Mouse (Mus musculus) MEL (cell line): Measurements from ENCODE around the gene Aldh4a1. TPM values are rescaled to one million over a fixed set of nuclear protein-coding genes. Genes with fewer than 3 reads are reported as not detected.

Source experiments
- DNase-seq: peaks from one replicate; pipeline ENCODE4 v3.0.0; 2011; ENCODE audit warnings: low read depth, low spot score
- H3K27ac ChIP-seq: 2 replicates; pipeline ENCODE4 v1.5.1; 2012; ENCODE audit warnings: low read depth, mild to moderate bottlenecking, control low read depth, low read length, moderate library complexity; ENCODE audit not compliant: control insufficient read depth
- H3K27me3 ChIP-seq, 2 experiments: fragments of 150-350 bp in 1 of 2; sonication (generic) in 1 of 2; 2 replicates each; pipeline ENCODE4 v1.6.1; 2012; ENCODE audit warnings: low read length in 2 of 2, mild to moderate bottlenecking in 2 of 2, improper control_type of control experiment in 1 of 2, moderate library complexity in 1 of 2; ENCODE audit not compliant: insufficient read depth in 2 of 2, control insufficient read depth in 1 of 2
- H3K36me3 ChIP-seq, 2 experiments: 2 replicates each; pipeline ENCODE4 v1.6.1; 2012 to 2014; ENCODE audit warnings: low read length in 2 of 2, improper control_type of control experiment in 1 of 2, inconsistent platforms in 1 of 2, mild to moderate bottlenecking in 1 of 2; ENCODE audit not compliant: insufficient read depth in 2 of 2, control insufficient read depth in 1 of 2
- H3K4me1 ChIP-seq, 2 experiments: fragments of 150-350 bp in 1 of 2; sonication (generic) in 1 of 2; 2 replicates each; pipeline ENCODE4 v1.6.1; 2012; ENCODE audit warnings: low read length in 2 of 2, improper control_type of control experiment in 1 of 2, mild to moderate bottlenecking in 1 of 2; ENCODE audit not compliant: insufficient read depth in 2 of 2, control insufficient read depth in 1 of 2
- H3K4me3 ChIP-seq, 2 experiments: fragments of 150-350 bp in 1 of 2; sonication (generic) in 1 of 2; 2 replicates each; pipeline ENCODE4 v1.5.1; 2012; ENCODE audit warnings: low read depth in 2 of 2, low read length in 2 of 2, mild to moderate bottlenecking in 2 of 2, moderate library complexity in 2 of 2, control low read depth in 1 of 2, improper control_type of control experiment in 1 of 2; ENCODE audit not compliant: control insufficient read depth in 1 of 2, insufficient read depth in 1 of 2
- H3K79me2 ChIP-seq: 2 replicates; pipeline ENCODE4 v1.6.1; 2012; ENCODE audit warnings: mild to moderate bottlenecking, low read length, moderate library complexity; ENCODE audit not compliant: control insufficient read depth, poor library complexity, insufficient read depth
- H3K9ac ChIP-seq: 2 replicates; pipeline ENCODE4 v1.6.1; 2012; ENCODE audit warnings: low read depth, mild to moderate bottlenecking, control low read depth, low read length, moderate library complexity; ENCODE audit not compliant: control insufficient read depth, poor library complexity, severe bottlenecking
- H3K9me3 ChIP-seq: fragments of 150-350 bp; sonication (generic); replicated peaks from 2 replicates; pipeline ENCODE4 v1.6.1; 2012; ENCODE audit warnings: mild to moderate bottlenecking, low read length, improper control_type of control experiment, moderate library complexity; ENCODE audit not compliant: insufficient read depth
- ELF1 ChIP-seq: IDR thresholded peaks from 2 replicates; pipeline ENCODE4 v1.6.1; 2014; ENCODE audit warnings: low read depth, mild to moderate bottlenecking, inconsistent platforms, low read length, improper control_type of control experiment, moderate library complexity
- GABPA ChIP-seq: IDR thresholded peaks from 2 replicates; pipeline ENCODE4 v1.6.1; 2012; ENCODE audit warnings: low read depth, mild to moderate bottlenecking, inconsistent platforms, low read length, improper control_type of control experiment, moderate library complexity
- KAT2A ChIP-seq: conservative IDR thresholded peaks from 2 replicates; pipeline ENCODE4 v1.6.1; 2012; ENCODE audit warnings: low read depth, low read length, improper control_type of control experiment, inconsistent platforms
- MAFK ChIP-seq: IDR thresholded peaks from 2 replicates; pipeline ENCODE4 v1.6.1; 2011; ENCODE audit warnings: low read depth, mild to moderate bottlenecking, low read length, improper control_type of control experiment, borderline replicate concordance
- MAZ ChIP-seq: IDR thresholded peaks from 2 replicates; pipeline ENCODE4 v1.6.1; 2012; ENCODE audit warnings: low read depth, mild to moderate bottlenecking, inconsistent platforms, low read length, improper control_type of control experiment
- NELFE ChIP-seq: IDR thresholded peaks from 2 replicates; pipeline ENCODE4 v1.6.1; 2011; ENCODE audit warnings: low read depth, low read length, improper control_type of control experiment
- POLR2A ChIP-seq, 2 experiments: IDR thresholded peaks; 2 replicates each; pipeline ENCODE4 v1.6.1; 2011 to 2012; ENCODE audit warnings: low read length in 2 of 2, mild to moderate bottlenecking in 2 of 2, control low read depth in 1 of 2, improper control_type of control experiment in 1 of 2, low read depth in 1 of 2, moderate library complexity in 1 of 2; ENCODE audit not compliant: control insufficient read depth in 1 of 2, insufficient read depth in 1 of 2, poor library complexity in 1 of 2
- POLR2AphosphoS2 ChIP-seq: IDR thresholded peaks from 2 replicates; pipeline ENCODE4 v1.6.1; 2011; ENCODE audit warnings: low read length, improper control_type of control experiment
- POLR2AphosphoS5 ChIP-seq: IDR thresholded peaks from 2 replicates; pipeline ENCODE4 v1.6.1; 2012; ENCODE audit warnings: low read depth, borderline replicate concordance, mild to moderate bottlenecking, inconsistent platforms, low read length, moderate library complexity, mixed read lengths
- RAD21 ChIP-seq: IDR thresholded peaks from 2 replicates; pipeline ENCODE4 v1.6.1; 2011; ENCODE audit warnings: mild to moderate bottlenecking, low read depth, low read length, improper control_type of control experiment
- TAL1 ChIP-seq: IDR thresholded peaks from 2 replicates; pipeline ENCODE4 v1.6.1; 2012; ENCODE audit warnings: mild to moderate bottlenecking, inconsistent platforms, low read length, moderate library complexity, mixed read lengths
- TCF12 ChIP-seq: IDR thresholded peaks from 2 replicates; pipeline ENCODE4 v1.6.1; 2014; ENCODE audit warnings: low read depth, mild to moderate bottlenecking, inconsistent platforms, low read length, improper control_type of control experiment, moderate library complexity
- UBTF ChIP-seq: IDR thresholded peaks from 2 replicates; pipeline ENCODE4 v1.6.1; 2012; ENCODE audit warnings: low read depth, mild to moderate bottlenecking, inconsistent platforms, low read length, improper control_type of control experiment, moderate library complexity, borderline replicate concordance; ENCODE audit not compliant: insufficient read depth
- ZNF384 ChIP-seq: IDR thresholded peaks from 2 replicates; pipeline ENCODE4 v1.6.1; 2012; ENCODE audit warnings: low read depth, mild to moderate bottlenecking, inconsistent platforms, low read length, improper control_type of control experiment
- polyA plus RNA-seq, 2 experiments: library from polyadenylated mRNA; stranded (reverse) in 1 of 2; unstranded in 1 of 2; fragments of >175 nt in 1 of 2; fragments of >200 nt in 1 of 2; gene quantifications; 2 replicates each; pipeline versions ENCODE4 v1.2.1 to v1.2.4; 2012; ENCODE audit warnings: low replicate concordance in 2 of 2, low read depth in 1 of 2; ENCODE audit not compliant: insufficient read length in 2 of 2, insufficient read depth in 1 of 2, missing spikeins in 1 of 2
- total RNA-seq: library from RNA; depleted of rRNA; stranded (reverse); fragments of 300-350 nt; gene quantifications from 2 replicates; pipeline ENCODE4 v1.2.3, GENCODE M21; 2012

Aldh4a1 gene
- total and polyA plus RNA-seq, 3 experiments = 11.7 to 12.3 TPM; not detected in 1

DNA sequence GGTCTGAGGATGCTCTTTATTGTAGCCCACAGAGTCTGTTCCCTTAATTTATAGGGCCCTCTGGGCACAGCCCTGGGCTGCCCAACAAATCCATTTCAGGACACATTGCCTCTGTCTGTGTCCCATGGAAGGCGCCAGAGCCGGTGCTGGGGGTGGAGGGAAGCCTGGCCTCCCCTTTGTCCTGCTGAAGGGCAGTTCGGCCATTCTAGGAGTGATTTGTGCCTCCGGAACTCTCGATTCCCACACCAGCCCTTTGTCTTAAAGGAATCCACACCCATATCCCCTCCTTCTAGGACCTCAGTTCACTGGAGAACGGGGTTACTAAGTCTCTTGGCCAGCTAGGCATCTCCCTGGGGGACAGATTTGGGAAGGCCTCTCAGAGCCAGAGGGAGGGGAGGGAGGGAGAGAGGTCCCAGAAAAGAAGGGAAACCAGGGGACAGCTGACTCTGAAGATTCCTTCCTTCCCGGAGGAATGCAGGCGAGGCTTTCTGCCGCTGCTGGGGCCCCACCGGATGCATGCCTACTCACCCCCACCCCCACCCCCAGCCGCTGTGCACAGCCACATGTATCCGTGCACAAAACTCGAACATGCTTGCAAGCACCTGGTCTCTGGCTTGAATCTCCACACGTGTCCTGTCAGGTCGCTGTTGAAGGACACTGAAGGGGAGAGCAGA lies 41.9 kb upstream of the Aldh4a1 start:
- Histone ChIP-seq H3K4me3 (no peak overlapping the region), H3K9ac (no peak overlapping the region), H3K27ac (no peak overlapping the region)
- DNase-seq = no peak
- TF ChIP-seq KAT2A (no peak), TCF12 (no peak), UBTF (no peak), MAZ (no peak), POLR2A (IDR thresholded peaks at IDR 0.05; ENCODE audit: control insufficient read depth in 1 of 2, insufficient read depth in 1 of 2, low read depth in 1 of 2, low read length in 2 of 2, poor library complexity in 1 of 2) (no peak), TAL1 (no peak), GABPA (no peak)
- TF ChIP-seq, all 39 proteins: peak for 0
- Histone ChIP-seq H3K27me3 (no peaks in the 10 kb centered on the region), H3K36me3 (no peaks in the 10 kb centered on the region), H3K4me1 (no peaks in the 10 kb centered on the region), H3K9me3 (no peaks in the 10 kb centered on the region), H3K79me2 (no peaks in the 10 kb centered on the region)

DNA sequence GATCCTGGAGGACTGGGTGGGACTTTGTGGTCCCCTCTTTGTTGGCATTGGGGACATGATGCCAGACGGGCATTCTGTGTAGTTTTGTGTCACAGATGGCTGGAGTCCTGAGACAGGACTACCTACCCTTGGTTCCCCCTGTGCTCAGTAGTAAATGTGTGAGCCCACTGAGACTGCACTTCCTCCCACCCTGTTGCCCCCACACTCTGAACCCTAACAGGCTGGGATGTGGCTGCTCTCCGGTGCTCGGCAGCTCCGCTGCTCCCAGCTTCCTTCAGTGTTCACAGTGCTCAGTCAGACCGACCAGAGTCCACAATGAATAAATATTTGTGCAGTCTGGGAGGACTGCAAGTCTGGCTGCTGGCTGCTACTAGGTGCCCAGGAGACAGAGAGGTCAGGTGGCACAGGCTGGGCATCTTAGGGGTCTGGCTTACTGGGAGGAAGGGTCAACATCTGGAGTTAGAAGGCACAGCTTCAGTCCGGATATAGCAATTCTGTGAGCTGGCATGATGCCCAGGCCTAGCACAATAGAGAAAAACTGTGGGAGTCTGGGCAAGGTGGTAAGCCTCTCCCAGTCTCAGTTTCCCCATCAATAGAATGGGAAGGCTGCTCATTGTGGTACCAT lies 41.1 kb upstream of the Aldh4a1 start:
- H3K79me2 ChIP-seq = no peaks in the 10 kb centered on the region
- no peaks in the 10 kb centered on the region for H3K4me1 ChIP-seq
- no peak overlapping the region for H3K27ac ChIP-seq
- H3K27me3 ChIP-seq = no peaks in the 10 kb centered on the region
- H3K4me3 ChIP-seq = no peak overlapping the region
- H3K9ac ChIP-seq = no peak overlapping the region
- H3K36me3 ChIP-seq = no peaks in the 10 kb centered on the region
- no peaks in the 10 kb centered on the region for H3K9me3 ChIP-seq
- TF ChIP-seq ELF1 (no peak), RAD21 (no peak), TCF12 (no peak)
- no peak for DNase-seq

DNA sequence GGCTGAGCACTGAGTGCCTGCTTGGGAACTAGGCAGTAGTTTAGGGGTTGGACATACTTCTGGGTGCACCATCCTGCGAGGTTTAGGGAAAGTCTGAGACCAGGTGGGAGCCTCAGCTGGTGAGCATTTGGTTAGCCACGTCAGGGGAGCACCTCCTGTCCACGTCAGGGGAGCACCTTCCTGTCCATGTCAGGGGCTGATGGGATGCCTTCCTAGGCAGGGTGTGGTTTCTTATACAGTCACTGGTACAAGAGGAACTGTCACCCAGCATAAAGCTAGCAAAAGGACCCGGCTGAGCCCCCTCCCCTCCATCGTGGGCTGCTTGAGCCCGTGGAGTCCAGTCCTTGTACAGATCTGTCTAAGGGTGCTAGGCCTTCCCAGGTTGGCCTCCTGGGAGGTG lies 40.3 kb upstream of the Aldh4a1 start:
- Histone ChIP-seq H3K9me3 (no peaks in the 10 kb centered on the region), H3K4me1 (no peaks in the 10 kb centered on the region), H3K27me3 (no peaks in the 10 kb centered on the region), H3K4me3 (no peak overlapping the region), H3K9ac (no peak overlapping the region), H3K36me3 (no peaks in the 10 kb centered on the region), H3K79me2 (no peaks in the 10 kb centered on the region), H3K27ac (no peak overlapping the region)
- TF ChIP-seq MAFK (no peak), RAD21 (no peak), ZNF384 (no peak), POLR2AphosphoS2 (no peak), POLR2AphosphoS5 (no peak), TCF12 (no peak), NELFE (no peak)
- DNase-seq = no peak
